Mouse (Mus musculus) kidney, adult 2 months (tissue): ENCODE data around the gene Sesn3.

Experiments
- CTCF ChIP-seq: fragments of 200-500 bp; conservative IDR thresholded peaks from 2 replicates; pipeline ENCODE4 v1.5.1; 2011; ENCODE audit warnings: low read depth, mild to moderate bottlenecking, control low read depth, low read length, moderate library complexity, mixed read lengths; ENCODE audit not compliant: insufficient read depth, insufficient read length
- POLR2A ChIP-seq: fragments of 200-500 bp; IDR thresholded peaks from one replicate; pipeline ENCODE4 v1.6.1; 2011; ENCODE audit warnings: low read depth, low read length, control low read depth

- TF ChIP-seq CTCF (no peak), POLR2A (no peak)
These were observed 29.8 kb upstream of the Sesn3 start for GRCm38 (mm10) chr9:14245013-14245586.
